In genomic region chr12:52504331-52505181, GRCm38 (mm10) we compare ENCODE assay signal across 8 mouse cellular contexts. TPM values are rescaled to one million over a fixed set of nuclear protein-coding genes. Genes with fewer than 3 reads are reported as not detected.
DNase-seq lines count a peak whose midpoint lies in the region; ATAC-seq and TF ChIP-seq lines count a peak whose summit lies in the region.

No protein-coding gene starts in this region.

- no peak for ATAC-seq in forebrain, postnatal 0 days
- ATAC-seq in hematopoietic stem cell, adult 5-6 weeks (replicated peaks in 1 of 2; ENCODE audit: insufficient read depth in 1 of 2, low FRiP score in 2 of 2, low TSS enrichment in 1 of 2, low read depth in 1 of 2, poor library complexity in 2 of 2, severe bottlenecking in 2 of 2): peak; percentile 13 to 33; a peak in 2 of 4 replicates

- peaks cover 5% of the 10 kb centered on the region for H3K4me1 ChIP-seq in forebrain, postnatal 0 days (ENCODE audit: insufficient read depth)

- H3K4me2 ChIP-seq in forebrain, postnatal 0 days (ENCODE audit: low read depth): peak overlapping the region; percentile 56

- H3K36me3 ChIP-seq in forebrain, postnatal 0 days (ENCODE audit: insufficient read depth): no peaks in the 10 kb centered on the region

- peak overlapping the region; percentile 99 for H3K27ac ChIP-seq in forebrain, postnatal 0 days (ENCODE audit: low read depth, low read length)

- no peaks in the 10 kb centered on the region for H3K9me3 ChIP-seq in forebrain, postnatal 0 days (ENCODE audit: low read length)

- DNase-seq in MEL-GATA-1-ER (ENCODE audit: extremely low read depth, low read depth): peak; percentile 57
- peak; percentile 10 for DNase-seq in brain, embryonic 18.5 days (ENCODE audit: low read depth, low spot score)
- peak; percentile 52 for DNase-seq in forebrain, postnatal 0 days
- DNase-seq in layer of hippocampus, postnatal 10 days (ENCODE audit: low spot score in 2 of 2): peak; percentile 41 to 48
- peak; percentile 60 for DNase-seq in lung, postnatal 10 days
- DNase-seq in ovary, postnatal 36 days (ENCODE audit: low spot score): peak; percentile 62
- DNase-seq in urinary bladder, postnatal 14 days (ENCODE audit: low spot score): peak; percentile 57

- TF ChIP-seq CTCF in forebrain, postnatal 0 days (IDR thresholded peaks at IDR 0.05; ENCODE audit: low read depth): no peak

- H3K4me3 ChIP-seq in forebrain, postnatal 0 days (ENCODE audit: low read depth, low read length): peak overlapping the region; percentile 97

- H3K9ac ChIP-seq in forebrain, postnatal 0 days: peak overlapping the region; percentile 91

- H3K27me3 ChIP-seq in forebrain, postnatal 0 days (ENCODE audit: insufficient read depth, low read length): no peaks in the 10 kb centered on the region

- 1% methylated on average over 67 of the region's 78 CpGs for WGBS in forebrain, postnatal 0 days

RNA-seq across cellular contexts. Expression of gene Arhgap5, which starts 0.8 kb away (rescaled TPM):
- 81.0 and 82.6 TPM in 2 replicates for total RNA-seq in forebrain, postnatal 0 days (2014; rRNA removed)
- polyA plus RNA-seq in forebrain, postnatal 0 days (2015; fragmentation: Nextera tagmentation; extraction: Ambion mirVana): 20.1 and 26.0 TPM in 2 replicates
- 26.8 and 37.1 TPM in 2 replicates for total RNA-seq in hematopoietic stem cell, adult 5-6 weeks (2017)
- 100 to 1,000 TPM; 102 to 108 TPM for total RNA-seq in layer of hippocampus, postnatal 10 days (2021)

Comparison
In these comparisons a context has a peak if more than half of its experiments do, and no peak if none do; other contexts are left out.
1. DNase-seq: peak in every context shown above with its lines; median percentile 62 in ovary, postnatal 36 days; 60 in lung, postnatal 10 days; 57 in MEL-GATA-1-ER; 57 in urinary bladder, postnatal 14 days; 52 in forebrain, postnatal 0 days; 44 in layer of hippocampus, postnatal 10 days; 10 in brain, embryonic 18.5 days.